Mouse (Mus musculus): ENCODE measurements at regions not wholly inside any gene's neighbourhood (a gene's known extent, or its start where the extent isn't known, plus 50 kb on each side); places are given as distances from the start of the nearest gene placed in this dataset.
A peak's percentile ranks its signal among the peaks of the same experiment; 100 is the strongest.

DNA sequence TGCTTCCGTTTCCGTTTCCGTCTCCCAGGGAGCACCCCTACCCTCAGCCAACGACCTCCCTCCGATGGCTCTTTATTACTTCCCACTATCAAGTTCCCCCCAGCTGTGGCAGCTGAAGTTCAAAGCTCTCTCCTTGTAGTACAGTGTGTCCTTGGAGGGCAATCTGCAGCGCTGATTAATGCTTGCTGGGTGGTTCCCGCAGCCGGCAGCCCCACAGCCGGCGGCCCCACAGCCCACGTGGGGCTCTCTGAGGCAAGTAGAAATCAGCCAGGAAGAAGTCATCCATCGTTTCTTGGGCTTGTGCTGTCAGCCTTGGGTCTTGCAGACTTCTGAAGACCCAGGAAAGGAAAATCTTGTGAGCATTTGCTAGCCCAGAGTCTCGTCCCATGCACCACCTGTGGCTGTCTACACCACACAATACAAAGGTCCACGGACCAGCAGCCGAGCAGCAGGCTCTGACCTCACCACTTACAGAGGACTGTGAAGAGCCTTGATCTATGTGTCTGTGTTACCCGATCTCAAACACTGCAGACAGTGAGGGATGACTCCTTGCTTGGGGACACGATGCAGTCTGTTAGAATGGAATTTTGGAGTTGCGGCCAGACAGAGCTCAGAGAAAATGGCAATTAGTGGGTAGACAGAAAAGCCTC lies 178.5 kb downstream of the Gadd45g start:
- Histone ChIP-seq H3K27ac (ENCODE audit: low read length) (no peak overlapping the region), H3K4me3 (ENCODE audit: low read depth, low read length) (no peak overlapping the region), H3K9me3 (ENCODE audit: control insufficient read depth, low read depth, low read length) (no peaks in the 10 kb centered on the region), H3K9ac (replicated peaks; ENCODE audit: low read depth, low read length) (no peak overlapping the region), H3K4me1 (ENCODE audit: control insufficient read depth, insufficient read depth, low read length) (peaks cover 18% of the 10 kb centered on the region), H3K27me3 (ENCODE audit: control insufficient read depth, insufficient read depth, low read length) (no peaks in the 10 kb centered on the region), H3K36me3 (ENCODE audit: control insufficient read depth, insufficient read depth, low read length) (no peaks in the 10 kb centered on the region), H3K4me2 (replicated peaks; ENCODE audit: low read depth, low read length) (no peak overlapping the region; the same call in 1 of the 2 replicates)
- 13% methylated on average over 18 of the region's 18 CpGs for WGBS
- ATAC-seq (ENCODE audit: insufficient number of reproducible peaks, insufficient read depth, low FRiP score, low read depth), result peak; percentile 37; the same call in 1 of the 2 replicates

DNA sequence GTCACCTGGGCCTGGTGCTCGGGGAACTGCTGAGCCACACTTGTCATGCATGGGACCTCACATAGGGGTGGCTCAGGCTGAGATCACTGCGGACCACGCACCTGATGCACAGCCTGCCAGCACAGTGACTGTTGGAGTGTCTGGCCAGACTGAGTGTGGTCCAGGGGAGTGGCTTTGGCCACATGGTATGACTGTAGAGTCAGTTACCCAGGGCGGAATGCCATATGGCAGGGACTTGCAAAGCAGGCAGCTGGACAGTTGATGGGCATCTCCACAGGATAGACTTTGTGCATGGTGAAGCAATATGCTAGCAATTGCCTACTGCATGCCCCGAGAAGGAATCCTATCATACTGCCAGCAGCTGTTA lies 179.0 kb downstream of the Gadd45g start:
- ATAC-seq (ENCODE audit: insufficient number of reproducible peaks, insufficient read depth, low FRiP score, low read depth), result peak; percentile 14; the same call in 1 of the 2 replicates
- 54% methylated on average over 5 of the region's 5 CpGs for whole genome bisulfite sequencing

DNA sequence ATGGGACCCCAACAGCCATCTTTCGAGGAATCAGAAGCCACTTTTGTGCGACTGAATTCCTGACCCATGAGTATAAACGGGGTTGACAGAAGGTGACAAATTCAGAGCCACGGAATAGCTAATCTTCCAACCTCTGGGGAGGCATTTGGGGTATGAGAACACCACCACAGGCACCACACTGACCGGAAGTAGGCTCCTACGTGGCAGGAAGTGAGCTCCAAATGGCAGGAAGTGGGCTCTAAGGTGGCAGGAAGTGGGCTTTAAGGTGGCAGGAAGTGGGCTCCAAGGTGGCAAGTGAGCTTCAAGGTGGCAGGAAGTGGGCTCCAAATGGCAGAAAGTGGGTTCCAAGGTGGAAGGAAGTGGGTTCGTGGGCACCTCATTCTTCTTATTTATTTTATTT lies 179.8 kb downstream of the Gadd45g start:
- Histone ChIP-seq H3K4me1 (ENCODE audit: control insufficient read depth, insufficient read depth, low read length) (peaks cover 18% of the 10 kb centered on the region), H3K9ac (replicated peaks; ENCODE audit: low read depth, low read length) (no peak overlapping the region), H3K27ac (ENCODE audit: low read length) (no peak overlapping the region), H3K9me3 (ENCODE audit: control insufficient read depth, low read depth, low read length) (no peaks in the 10 kb centered on the region), H3K4me2 (replicated peaks; ENCODE audit: low read depth, low read length) (no peak overlapping the region), H3K4me3 (ENCODE audit: low read depth, low read length) (no peak overlapping the region), H3K27me3 (ENCODE audit: control insufficient read depth, insufficient read depth, low read length) (no peaks in the 10 kb centered on the region), H3K36me3 (ENCODE audit: control insufficient read depth, insufficient read depth, low read length) (no peaks in the 10 kb centered on the region)
- 87% methylated on average over 7 of the region's 7 CpGs for WGBS
- ATAC-seq (ENCODE audit: insufficient number of reproducible peaks, insufficient read depth, low FRiP score, low read depth), result no peak

More for the DNA sequence above, 179.0 kb downstream of the Gadd45g start:
- Histone ChIP-seq H3K4me3 (ENCODE audit: low read depth, low read length) (no peak overlapping the region), H3K27me3 (ENCODE audit: control insufficient read depth, insufficient read depth, low read length) (no peaks in the 10 kb centered on the region), H3K9ac (replicated peaks; ENCODE audit: low read depth, low read length) (no peak overlapping the region), H3K36me3 (ENCODE audit: control insufficient read depth, insufficient read depth, low read length) (no peaks in the 10 kb centered on the region), H3K4me1 (ENCODE audit: control insufficient read depth, insufficient read depth, low read length) (peaks cover 18% of the 10 kb centered on the region), H3K4me2 (replicated peaks; ENCODE audit: low read depth, low read length) (no peak overlapping the region), H3K9me3 (ENCODE audit: control insufficient read depth, low read depth, low read length) (no peaks in the 10 kb centered on the region), H3K27ac (ENCODE audit: low read length) (no peak overlapping the region)

DNA sequence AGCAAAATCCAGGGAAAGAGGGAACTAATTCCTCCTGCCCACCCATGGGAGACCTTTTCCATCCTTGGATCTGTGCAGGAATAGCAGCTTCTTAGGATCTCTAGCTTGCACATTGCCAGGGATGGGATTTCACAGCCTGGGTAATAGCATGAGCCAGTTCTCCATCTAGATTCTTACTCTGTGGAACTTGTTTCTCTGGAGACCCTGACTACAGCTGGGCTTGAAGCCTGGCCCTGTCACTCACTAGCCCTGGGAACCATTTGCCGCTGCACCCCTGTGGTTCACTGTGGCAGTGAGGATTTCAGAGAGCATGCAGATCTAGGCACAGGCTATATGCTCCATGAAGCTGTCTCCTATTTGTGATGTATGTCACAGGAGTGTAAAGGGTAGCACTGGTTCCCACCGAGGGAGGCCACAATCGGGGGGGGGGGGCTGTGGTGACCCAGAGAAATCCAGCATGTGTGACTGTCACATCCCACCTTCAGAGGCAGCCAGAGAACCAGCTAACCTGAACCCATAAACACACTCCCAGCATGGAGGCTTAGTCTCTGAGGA lies 183.5 kb downstream of the Gadd45g start:
- no peak overlapping the region for H3K4me3 ChIP-seq (ENCODE audit: low read depth, low read length)
- WGBS, result 51% methylated on average over 3 of the region's 3 CpGs
- ATAC-seq (ENCODE audit: insufficient number of reproducible peaks, insufficient read depth, low FRiP score, low read depth), result no peak
- H3K27me3 ChIP-seq (ENCODE audit: control insufficient read depth, insufficient read depth, low read length), result no peaks in the 10 kb centered on the region
- no peak overlapping the region for H3K4me2 ChIP-seq (replicated peaks; ENCODE audit: low read depth, low read length)
- H3K4me1 ChIP-seq (ENCODE audit: control insufficient read depth, insufficient read depth, low read length), result peaks cover 10% of the 10 kb centered on the region
- no peaks in the 10 kb centered on the region for H3K36me3 ChIP-seq (ENCODE audit: control insufficient read depth, insufficient read depth, low read length)
- H3K27ac ChIP-seq (ENCODE audit: low read length), result no peak overlapping the region
- H3K9me3 ChIP-seq (ENCODE audit: control insufficient read depth, low read depth, low read length), result no peaks in the 10 kb centered on the region
- H3K9ac ChIP-seq (replicated peaks; ENCODE audit: low read depth, low read length), result no peak overlapping the region

DNA sequence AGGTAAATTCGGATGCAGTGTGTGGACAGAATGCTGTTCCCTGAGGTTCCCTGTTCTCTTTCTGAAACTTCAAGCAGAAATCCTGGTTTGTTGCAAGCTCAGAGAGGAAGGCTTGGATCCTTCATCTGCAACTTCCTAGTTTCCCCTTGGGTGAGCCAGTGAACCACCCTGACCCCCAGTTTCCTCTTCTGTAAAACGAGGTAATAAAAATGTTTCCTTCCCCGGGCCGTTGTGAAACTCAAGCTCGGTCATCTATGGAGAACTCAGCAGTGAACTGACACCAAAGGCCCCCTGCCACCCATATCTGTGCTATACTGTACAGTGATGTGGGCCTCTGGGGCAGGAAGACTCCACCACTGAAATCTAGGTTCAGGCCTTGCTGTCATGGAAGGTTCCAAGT lies 185.0 kb downstream of the Gadd45g start:
- WGBS, result 83% methylated on average over 5 of the region's 5 CpGs
- no peak overlapping the region for H3K27ac ChIP-seq (ENCODE audit: low read length)

DNA sequence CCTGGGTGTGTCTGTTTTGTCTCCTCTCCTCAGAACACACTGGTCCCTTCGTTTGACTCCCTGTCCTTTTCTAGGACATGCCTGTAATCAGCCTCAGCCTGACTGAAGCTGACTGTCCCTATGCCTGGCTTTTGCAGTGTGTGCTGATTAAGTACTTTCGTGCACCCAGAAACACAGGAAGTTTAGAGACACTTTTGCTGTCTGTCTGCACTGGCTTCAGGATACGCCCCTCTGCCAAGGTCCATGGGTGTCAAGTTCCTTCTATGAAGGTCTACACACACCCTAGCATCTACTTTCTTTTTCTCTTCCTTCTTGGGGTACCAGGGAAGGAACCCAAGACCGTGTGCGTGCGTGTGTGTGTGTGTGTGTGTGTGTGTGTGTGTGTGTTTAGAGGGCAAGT lies 189.3 kb downstream of the Gadd45g start:
- Histone ChIP-seq H3K27ac (ENCODE audit: low read length) (no peak overlapping the region; the same call in 1 of the 2 replicates), H3K9me3 (ENCODE audit: control insufficient read depth, low read depth, low read length) (no peaks in the 10 kb centered on the region)
- ATAC-seq (ENCODE audit: insufficient number of reproducible peaks, insufficient read depth, low FRiP score, low read depth), result no peak

More for the DNA sequence above, 185.0 kb downstream of the Gadd45g start:
- Histone ChIP-seq H3K9ac (replicated peaks; ENCODE audit: low read depth, low read length) (no peak overlapping the region), H3K9me3 (ENCODE audit: control insufficient read depth, low read depth, low read length) (no peaks in the 10 kb centered on the region), H3K4me1 (ENCODE audit: control insufficient read depth, insufficient read depth, low read length) (no peaks in the 10 kb centered on the region), H3K27me3 (ENCODE audit: control insufficient read depth, insufficient read depth, low read length) (no peaks in the 10 kb centered on the region), H3K36me3 (ENCODE audit: control insufficient read depth, insufficient read depth, low read length) (no peaks in the 10 kb centered on the region), H3K4me3 (ENCODE audit: low read depth, low read length) (no peak overlapping the region), H3K4me2 (replicated peaks; ENCODE audit: low read depth, low read length) (no peak overlapping the region)
- no peak for ATAC-seq (ENCODE audit: insufficient number of reproducible peaks, insufficient read depth, low FRiP score, low read depth)

DNA sequence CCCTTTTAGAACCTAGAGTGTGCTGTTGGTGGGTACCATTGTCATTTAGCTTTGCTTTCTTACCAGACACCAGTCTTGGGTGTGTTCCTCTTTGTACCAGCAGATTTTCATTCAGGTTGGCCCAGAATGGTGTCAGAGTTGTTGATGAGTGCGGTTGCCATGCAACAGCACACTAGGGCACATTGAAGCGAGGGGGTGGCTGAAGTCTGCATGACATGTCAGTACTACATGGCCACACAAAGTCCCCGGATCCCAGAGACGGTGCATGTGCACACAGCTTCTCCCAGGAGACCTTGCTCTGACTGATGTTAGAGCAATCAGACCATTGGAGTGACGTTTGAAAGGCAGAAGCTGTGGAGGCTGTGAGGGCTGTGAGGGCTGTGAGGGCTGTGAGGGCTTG lies 189.9 kb downstream of the Gadd45g start:
- no peak for ATAC-seq (ENCODE audit: insufficient number of reproducible peaks, insufficient read depth, low FRiP score, low read depth)
- Histone ChIP-seq H3K36me3 (ENCODE audit: control insufficient read depth, insufficient read depth, low read length) (no peaks in the 10 kb centered on the region), H3K4me3 (ENCODE audit: low read depth, low read length) (no peak overlapping the region), H3K27me3 (ENCODE audit: control insufficient read depth, insufficient read depth, low read length) (no peaks in the 10 kb centered on the region), H3K4me1 (ENCODE audit: control insufficient read depth, insufficient read depth, low read length) (no peaks in the 10 kb centered on the region), H3K9ac (replicated peaks; ENCODE audit: low read depth, low read length) (no peak overlapping the region), H3K4me2 (replicated peaks; ENCODE audit: low read depth, low read length) (no peak overlapping the region), H3K9me3 (ENCODE audit: control insufficient read depth, low read depth, low read length) (no peaks in the 10 kb centered on the region), H3K27ac (ENCODE audit: low read length) (no peak overlapping the region)
- 82% methylated on average over 5 of the region's 5 CpGs for WGBS

More for the DNA sequence above, 189.3 kb downstream of the Gadd45g start:
- 68% methylated on average over 6 of the region's 6 CpGs for WGBS
- H3K4me1 ChIP-seq (ENCODE audit: control insufficient read depth, insufficient read depth, low read length), result no peaks in the 10 kb centered on the region
- no peak overlapping the region for H3K9ac ChIP-seq (replicated peaks; ENCODE audit: low read depth, low read length)
- H3K36me3 ChIP-seq (ENCODE audit: control insufficient read depth, insufficient read depth, low read length), result no peaks in the 10 kb centered on the region
- no peak overlapping the region for H3K4me3 ChIP-seq (ENCODE audit: low read depth, low read length)
- H3K4me2 ChIP-seq (replicated peaks; ENCODE audit: low read depth, low read length), result no peak overlapping the region
- no peaks in the 10 kb centered on the region for H3K27me3 ChIP-seq (ENCODE audit: control insufficient read depth, insufficient read depth, low read length)

DNA sequence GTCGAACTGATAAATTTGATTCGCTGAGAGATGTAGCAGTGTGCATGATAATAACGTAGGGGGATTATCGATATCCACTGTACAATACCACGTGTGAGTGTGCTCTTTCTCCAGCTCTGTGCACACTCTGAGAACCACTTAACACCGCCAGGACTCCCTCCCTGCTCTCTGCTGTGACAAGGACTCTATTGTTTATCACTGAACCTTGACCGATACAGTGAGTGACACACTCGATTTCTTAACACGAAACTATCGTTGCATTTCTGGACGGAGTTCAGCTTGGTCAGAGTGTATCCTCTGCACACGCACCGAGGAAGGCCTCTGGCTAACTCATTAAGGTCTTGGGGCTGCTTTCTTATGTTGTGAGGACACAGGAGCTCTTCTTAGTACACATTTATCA lies 190.7 kb downstream of the Gadd45g start:
- Histone ChIP-seq H3K27ac (ENCODE audit: low read length) (no peak overlapping the region), H3K36me3 (ENCODE audit: control insufficient read depth, insufficient read depth, low read length) (no peaks in the 10 kb centered on the region), H3K4me3 (ENCODE audit: low read depth, low read length) (no peak overlapping the region), H3K9me3 (ENCODE audit: control insufficient read depth, low read depth, low read length) (no peaks in the 10 kb centered on the region), H3K9ac (replicated peaks; ENCODE audit: low read depth, low read length) (no peak overlapping the region), H3K27me3 (ENCODE audit: control insufficient read depth, insufficient read depth, low read length) (no peaks in the 10 kb centered on the region), H3K4me1 (ENCODE audit: control insufficient read depth, insufficient read depth, low read length) (peaks cover 8% of the 10 kb centered on the region; the same call in 1 of the 2 replicates), H3K4me2 (replicated peaks; ENCODE audit: low read depth, low read length) (no peak overlapping the region)
- WGBS, result 65% methylated on average over 13 of the region's 13 CpGs
- ATAC-seq (ENCODE audit: insufficient number of reproducible peaks, insufficient read depth, low FRiP score, low read depth), result no peak

All from stomach, embryonic 14.5 days (tissue).